Mouse (Mus musculus): ENCODE measurements around the gene Fst.

GRCm38 (mm10) chr13:114488178-114488577 lies 29.4 kb upstream of the Fst start:
- no peak for TF ChIP-seq POLR2A (IDR thresholded peaks at IDR 0.05; ENCODE audit: low read depth, low read length)
- no peak for TF ChIP-seq CTCF (IDR thresholded peaks at IDR 0.05; ENCODE audit: extremely low read depth, insufficient read length, insufficient replicate concordance, low read depth, low read length)

Data from small intestine, adult 2 months (tissue).